Mouse (Mus musculus) intestine, embryonic 16.5 days (tissue): ENCODE measurements around the gene Srbd1. TPM values are rescaled to one million over a fixed set of nuclear protein-coding genes. Genes with fewer than 3 reads are reported as not detected.

Source experiments
- ATAC-seq: fragments of 200-750 bp; cut with Nextera tagmentation; 2 replicates; pipeline ENCODE4 v1.8.0; 2017; ENCODE audit warnings: moderate TSS enrichment, moderate library complexity
- H3K27ac ChIP-seq: fragments of 300-500 bp; sonication (generic); 2 replicates; pipeline ENCODE4 v1.5.1; 2014; ENCODE audit warnings: mild to moderate bottlenecking, low read length
- H3K27me3 ChIP-seq: fragments of 300-500 bp; sonication (generic); replicated peaks from 2 replicates; pipeline ENCODE4 v1.6.1; 2014; ENCODE audit warnings: low read length, control low read depth, mixed read lengths; ENCODE audit not compliant: control insufficient read depth, insufficient read depth
- H3K36me3 ChIP-seq: fragments of 300-500 bp; sonication (generic); 2 replicates; pipeline ENCODE4 v1.6.1; 2014; ENCODE audit warnings: low read length, control low read depth; ENCODE audit not compliant: control insufficient read depth, insufficient read depth
- H3K4me1 ChIP-seq: fragments of 300-500 bp; sonication (generic); 2 replicates; pipeline ENCODE4 v1.6.1; 2014; ENCODE audit warnings: low read length, control low read depth, mixed read lengths; ENCODE audit not compliant: control insufficient read depth, insufficient read depth
- H3K4me2 ChIP-seq: fragments of 300-500 bp; sonication (generic); 2 replicates; pipeline ENCODE4 v1.6.1; 2014; ENCODE audit warnings: low read depth, low read length, control low read depth
- H3K4me3 ChIP-seq: fragments of 300-500 bp; sonication (generic); 2 replicates; pipeline ENCODE4 v1.5.1; 2014; ENCODE audit warnings: mild to moderate bottlenecking, low read length
- H3K9ac ChIP-seq: fragments of 300-500 bp; sonication (generic); 2 replicates; pipeline ENCODE4 v1.6.1; 2014; ENCODE audit warnings: low read depth, low read length
- H3K9me3 ChIP-seq: fragments of 300-500 bp; sonication (generic); 2 replicates; pipeline ENCODE4 v1.6.1; 2016; ENCODE audit warnings: low read length, control low read depth; ENCODE audit not compliant: control insufficient read depth
- WGBS: fragments of 180-500 bp; shearing (Covaris S2); extraction: QIAGEN DNeasy Blood & Tissue Kit; methylation state at CpG from one replicate; pipeline ENCODE4 v1.1.7; 2014; 5-methylcytosine and 5-hydroxymethylcytosine counted together
- polyA plus RNA-seq: library from polyadenylated mRNA; unstranded; fragments of >200 nt; fragmentation: Nextera tagmentation; extraction: Ambion mirVana; gene quantifications from 2 replicates; pipeline ENCODE4 v1.2.1, GENCODE M21; 2015

Srbd1 gene
- polyA plus RNA-seq, 1 experiment from 2014 or later = 13.3 TPM

DNA sequence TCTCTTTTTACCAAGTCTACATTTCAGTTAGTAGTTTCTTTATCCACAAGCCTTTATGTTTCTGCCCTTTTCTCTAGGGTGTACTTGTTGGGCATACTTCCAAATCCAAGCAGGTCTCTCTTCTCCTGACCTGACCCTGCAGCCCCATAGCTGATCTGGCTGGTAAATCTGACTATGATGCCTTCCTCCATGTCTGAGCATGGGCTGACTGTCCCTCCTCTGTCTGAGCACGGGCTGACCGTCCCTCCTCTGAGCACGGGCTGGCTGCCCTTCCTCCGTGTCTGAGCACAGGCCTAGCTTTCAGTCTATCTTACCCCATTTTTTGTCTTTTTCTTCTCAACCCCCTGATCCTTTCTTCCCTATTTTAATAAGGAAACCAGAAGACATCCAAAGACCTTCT lies 162.7 kb downstream of the Srbd1 start:
- Histone ChIP-seq H3K9me3 (no peaks in the 10 kb centered on the region), H3K4me2 (no peak overlapping the region), H3K4me1 (no peaks in the 10 kb centered on the region), H3K36me3 (peaks cover 3% of the 10 kb centered on the region), H3K9ac (no peak overlapping the region), H3K4me3 (no peak overlapping the region), H3K27me3 (no peaks in the 10 kb centered on the region), H3K27ac (no peak overlapping the region)
- 91% methylated on average over 4 of the region's 4 CpGs for WGBS
- ATAC-seq = no peak

DNA sequence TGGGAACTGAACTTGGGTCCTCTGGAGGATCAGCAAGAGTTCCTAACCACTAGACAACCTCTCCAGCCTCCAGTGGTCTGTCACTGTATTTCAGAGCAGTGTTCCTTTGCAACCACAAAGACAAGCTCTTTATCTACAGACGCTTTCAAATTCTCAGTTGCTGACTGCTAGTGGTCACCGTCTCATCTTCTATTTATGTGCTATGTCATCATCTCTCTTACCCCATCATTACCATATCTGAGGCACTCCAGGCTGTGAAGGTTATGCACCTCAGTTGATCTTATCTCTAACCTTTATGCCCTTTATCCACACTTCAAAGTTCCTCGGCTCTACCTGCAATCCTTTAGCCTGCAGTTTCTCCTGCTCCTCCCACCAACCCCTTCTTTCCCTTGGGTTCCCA lies 163.1 kb downstream of the Srbd1 start:
- Histone ChIP-seq H3K36me3 (peaks cover 3% of the 10 kb centered on the region), H3K4me3 (no peak overlapping the region), H3K9ac (no peak overlapping the region), H3K27me3 (no peaks in the 10 kb centered on the region), H3K4me2 (no peak overlapping the region), H3K4me1 (no peaks in the 10 kb centered on the region), H3K9me3 (no peaks in the 10 kb centered on the region), H3K27ac (no peak overlapping the region)
- no peak for ATAC-seq
- 85% methylated on average over 3 of the region's 3 CpGs for WGBS

DNA sequence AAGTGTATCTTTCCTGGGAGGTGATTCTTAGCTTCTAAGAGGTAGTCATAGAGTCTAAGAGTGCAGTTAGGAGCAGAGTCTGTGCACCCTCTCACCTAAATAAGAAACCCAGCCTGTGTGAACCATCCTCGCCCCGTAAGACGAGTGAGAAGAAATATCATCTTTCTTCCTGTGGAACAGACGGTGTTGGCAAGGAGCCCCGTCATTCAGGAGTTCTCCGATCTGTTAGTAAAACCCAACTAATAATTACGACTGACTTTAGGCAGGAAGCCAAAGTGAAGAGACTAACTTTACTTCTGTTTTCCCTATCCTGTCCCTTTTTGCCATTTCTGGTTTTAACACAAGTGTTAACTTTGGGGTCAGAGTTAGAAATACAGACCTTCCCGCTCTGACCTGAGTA lies 166.1 kb downstream of the Srbd1 start:
- Histone ChIP-seq H3K4me3 (no peak overlapping the region), H3K27me3 (no peaks in the 10 kb centered on the region), H3K27ac (no peak overlapping the region), H3K9me3 (no peaks in the 10 kb centered on the region), H3K36me3 (peaks cover 2% of the 10 kb centered on the region; the same call in 1 of the 2 replicates), H3K9ac (no peak overlapping the region), H3K4me1 (no peaks in the 10 kb centered on the region), H3K4me2 (no peak overlapping the region)
- WGBS = 49% methylated on average over 8 of the region's 8 CpGs
- ATAC-seq = no peak

DNA sequence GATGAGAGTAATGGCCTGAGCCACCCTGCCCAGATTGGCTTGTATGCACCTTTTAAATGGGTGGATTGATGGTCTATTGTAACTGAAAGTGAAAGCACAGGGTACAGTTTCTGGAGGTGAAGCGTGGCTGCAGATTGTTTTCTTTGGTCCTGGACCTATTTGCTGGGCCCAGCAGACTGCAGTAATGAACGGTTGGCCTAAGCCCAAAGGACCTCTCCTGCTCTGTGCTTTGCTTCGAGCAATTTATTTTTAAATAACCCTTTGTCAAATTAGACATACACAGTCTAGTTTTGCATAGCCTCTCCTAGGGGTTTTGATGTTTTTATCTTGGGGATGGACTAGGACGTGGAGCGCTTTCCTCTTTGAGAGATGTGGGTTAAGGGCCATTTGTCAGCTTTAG lies 169.9 kb downstream of the Srbd1 start:
- H3K27ac ChIP-seq = no peak overlapping the region
- no peaks in the 10 kb centered on the region for H3K27me3 ChIP-seq
- no peaks in the 10 kb centered on the region for H3K36me3 ChIP-seq
- H3K9me3 ChIP-seq = no peaks in the 10 kb centered on the region
- ATAC-seq = no peak
- no peak overlapping the region for H3K4me2 ChIP-seq
- no peaks in the 10 kb centered on the region for H3K4me1 ChIP-seq
- H3K4me3 ChIP-seq = no peak overlapping the region
- 63% methylated on average over 5 of the region's 5 CpGs for WGBS
- no peak overlapping the region for H3K9ac ChIP-seq

DNA sequence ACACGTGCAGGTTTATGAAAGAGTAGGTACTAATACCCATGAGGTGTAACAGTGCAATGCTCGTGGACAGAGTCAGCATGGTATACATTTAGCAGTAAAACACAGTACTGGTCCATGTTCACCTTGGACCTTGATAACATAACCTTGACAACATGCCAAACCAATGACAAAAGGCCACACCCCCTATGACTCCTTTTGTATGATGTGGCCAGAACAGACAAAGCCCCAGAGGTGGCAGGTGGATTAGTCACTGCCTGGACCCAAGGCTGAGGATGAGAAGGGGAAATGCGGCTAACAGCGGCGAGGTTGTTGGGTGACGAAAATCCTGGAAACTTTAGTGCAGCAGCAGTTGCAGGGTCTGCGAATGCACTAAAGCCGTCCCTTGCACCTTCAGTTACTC lies 170.4 kb downstream of the Srbd1 start:
- H3K4me1 ChIP-seq = no peaks in the 10 kb centered on the region
- 92% methylated on average over 8 of the region's 8 CpGs for WGBS
- no peaks in the 10 kb centered on the region for H3K27me3 ChIP-seq
- no peak overlapping the region for H3K4me3 ChIP-seq
- H3K27ac ChIP-seq = no peak overlapping the region
- no peak for ATAC-seq
- H3K9ac ChIP-seq = no peak overlapping the region
- H3K9me3 ChIP-seq = no peaks in the 10 kb centered on the region
- no peak overlapping the region for H3K4me2 ChIP-seq
- H3K36me3 ChIP-seq = no peaks in the 10 kb centered on the region

DNA sequence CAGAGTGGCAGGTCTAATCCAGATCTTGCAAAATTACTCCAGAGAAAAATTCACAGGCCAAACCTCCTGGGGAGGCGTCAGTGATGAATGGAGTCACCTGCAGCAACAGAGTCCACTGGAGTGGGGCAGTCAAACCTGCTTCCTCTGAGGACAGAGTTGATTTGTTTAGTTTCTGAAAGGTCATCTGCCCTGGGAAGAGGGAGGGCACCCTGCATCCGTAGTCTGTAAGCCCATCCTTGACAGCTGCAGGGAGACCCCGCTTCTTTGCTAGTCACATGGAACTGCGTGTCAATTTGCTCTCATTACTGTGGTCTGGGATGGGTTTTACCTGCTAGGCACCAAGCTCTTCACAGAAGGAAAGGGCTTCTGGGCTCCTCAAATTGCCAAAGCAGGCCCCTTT lies 173.9 kb downstream of the Srbd1 start:
- Histone ChIP-seq H3K36me3 (no peaks in the 10 kb centered on the region), H3K9ac (no peak overlapping the region), H3K4me1 (no peaks in the 10 kb centered on the region), H3K4me3 (no peak overlapping the region), H3K27ac (no peak overlapping the region), H3K4me2 (no peak overlapping the region), H3K9me3 (no peaks in the 10 kb centered on the region), H3K27me3 (no peaks in the 10 kb centered on the region)
- 36% methylated on average over 4 of the region's 4 CpGs for WGBS
- no peak for ATAC-seq

DNA sequence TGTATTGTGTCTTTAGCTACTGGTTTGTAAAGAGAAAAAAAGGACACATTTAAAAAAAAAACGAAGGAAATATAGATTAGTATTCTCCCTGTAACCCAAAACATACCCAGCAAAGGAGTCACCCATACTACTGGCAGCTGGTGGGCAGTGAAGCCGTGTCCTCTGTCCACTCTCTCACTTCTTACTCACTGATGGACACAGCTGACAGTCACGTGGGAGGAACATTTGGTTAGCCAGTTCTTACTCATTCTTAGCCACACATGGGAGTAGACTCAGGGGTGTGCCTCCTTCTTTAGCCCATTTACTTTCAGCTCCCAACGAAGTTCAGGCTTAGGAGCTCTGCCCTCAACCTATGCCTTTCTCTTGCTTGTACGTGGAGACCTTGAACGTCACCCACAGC lies 183.3 kb downstream of the Srbd1 start:
- 73% methylated on average over 6 of the region's 6 CpGs for WGBS
- H3K4me1 ChIP-seq = peaks cover 2% of the 10 kb centered on the region; the same call in 1 of the 2 replicates
- H3K4me3 ChIP-seq = no peak overlapping the region
- H3K4me2 ChIP-seq = no peak overlapping the region
- ATAC-seq = no peak
- H3K9ac ChIP-seq = no peak overlapping the region
- no peak overlapping the region for H3K27ac ChIP-seq
- no peaks in the 10 kb centered on the region for H3K9me3 ChIP-seq
- no peaks in the 10 kb centered on the region for H3K36me3 ChIP-seq
- no peaks in the 10 kb centered on the region for H3K27me3 ChIP-seq

DNA sequence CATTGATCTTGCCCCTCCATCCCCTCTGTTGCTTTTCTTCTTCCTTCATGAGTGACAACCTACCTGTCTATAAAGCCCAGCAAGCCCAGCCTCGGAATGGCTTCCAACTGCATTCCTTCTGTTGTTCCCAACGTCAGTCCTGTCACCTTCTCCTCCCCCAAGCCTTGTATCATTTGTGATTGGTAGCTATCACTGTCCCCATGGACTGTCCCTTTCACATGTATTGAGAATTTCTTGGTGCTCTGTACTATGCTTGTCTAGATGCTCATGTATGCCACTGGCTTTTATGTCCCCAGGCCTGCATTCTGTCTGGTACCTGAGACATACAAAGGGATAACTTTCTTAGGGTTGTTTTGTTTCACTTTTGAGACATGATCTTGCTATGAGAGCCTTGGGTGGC lies 193.2 kb downstream of the Srbd1 start:
- no peak for ATAC-seq
- H3K4me3 ChIP-seq = no peak overlapping the region
- H3K4me1 ChIP-seq = no peaks in the 10 kb centered on the region
- no peaks in the 10 kb centered on the region for H3K36me3 ChIP-seq
- no peak overlapping the region for H3K4me2 ChIP-seq
- H3K27ac ChIP-seq = no peak overlapping the region
- H3K9ac ChIP-seq = no peak overlapping the region
- H3K27me3 ChIP-seq = no peaks in the 10 kb centered on the region
- 61% methylated on average over 2 of the region's 2 CpGs for WGBS
- H3K9me3 ChIP-seq = no peaks in the 10 kb centered on the region

DNA sequence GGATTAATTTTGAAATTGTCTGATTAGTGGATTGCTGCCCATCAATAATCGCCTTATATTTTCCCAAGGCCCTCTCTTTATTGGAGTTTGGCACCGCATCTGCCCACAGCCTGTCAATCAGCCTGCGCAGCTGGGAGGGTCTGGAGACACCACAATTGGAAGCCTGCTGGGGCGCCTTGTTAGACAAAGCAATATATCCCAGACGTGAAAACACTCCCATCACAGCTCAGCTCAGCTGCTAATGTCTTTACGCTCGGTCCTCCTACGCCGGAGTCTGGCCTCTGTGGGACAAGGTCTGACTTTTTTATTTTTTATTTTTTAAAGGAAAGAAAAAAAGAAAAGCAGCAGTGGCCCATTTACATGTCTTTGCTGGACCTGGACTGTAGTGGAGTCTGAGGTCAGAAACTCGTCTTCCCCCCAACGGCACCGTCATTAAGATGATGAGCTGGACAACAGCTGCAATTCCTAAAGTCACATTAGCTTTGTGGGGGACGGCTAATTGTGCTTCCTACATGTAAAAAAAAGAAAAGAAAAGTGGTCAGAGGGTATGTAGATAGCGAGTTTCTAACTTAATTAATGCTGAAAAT lies 195.0 kb downstream of the Srbd1 start:
- no peak overlapping the region for H3K9ac ChIP-seq
- no peak overlapping the region for H3K4me3 ChIP-seq
- no peak for ATAC-seq
- H3K9me3 ChIP-seq = no peaks in the 10 kb centered on the region
- no peak overlapping the region for H3K27ac ChIP-seq
- WGBS = 58% methylated on average over 14 of the region's 14 CpGs
- no peaks in the 10 kb centered on the region for H3K27me3 ChIP-seq
- no peak overlapping the region for H3K4me2 ChIP-seq
- H3K36me3 ChIP-seq = no peaks in the 10 kb centered on the region
- H3K4me1 ChIP-seq = no peaks in the 10 kb centered on the region
